Mouse (Mus musculus) G1E (cell line): ENCODE data around the gene Tdrd1. TPM values are rescaled to one million over a fixed set of nuclear protein-coding genes. Genes with fewer than 3 reads are reported as not detected.
A peak's percentile ranks its signal among the peaks of the same experiment; 100 is the strongest.

Experiments used
- ATAC-seq: 2 replicates; pipeline ENCODE4 v1.8.0; 2016; ENCODE audit warnings: mild to moderate bottlenecking; ENCODE audit not compliant: insufficient number of reproducible peaks, poor library complexity, low FRiP score, severe bottlenecking; ENCODE audit errors: extremely low read depth
- DNase-seq: peaks from one replicate; pipeline ENCODE4 v3.0.0; 2012; ENCODE audit warnings: low spot score
- H3K27me3 ChIP-seq: 2 replicates; pipeline ENCODE4 v1.6.1; 2012; ENCODE audit warnings: mild to moderate bottlenecking, low read length, inconsistent platforms; ENCODE audit not compliant: insufficient read depth
- H3K36me3 ChIP-seq: replicated peaks from 2 replicates; pipeline ENCODE3; 2012; ENCODE audit warnings: mild to moderate bottlenecking, inconsistent platforms
- H3K4me1 ChIP-seq: 2 replicates; pipeline ENCODE4 v1.6.1; 2012; ENCODE audit warnings: low read depth, low read length, inconsistent platforms, mixed read lengths; ENCODE audit not compliant: insufficient read depth
- H3K4me3 ChIP-seq: 2 replicates; pipeline ENCODE4 v1.5.1; 2012; ENCODE audit warnings: low read depth, mild to moderate bottlenecking, inconsistent platforms, low read length, moderate library complexity, mixed read lengths
- H3K9me3 ChIP-seq: replicated peaks from 2 replicates; pipeline ENCODE4 v1.6.1; 2012; ENCODE audit warnings: inconsistent platforms
- CTCF ChIP-seq: IDR thresholded peaks from 2 replicates; pipeline ENCODE4 v1.5.1; 2012; ENCODE audit warnings: low read depth, low read length, inconsistent platforms, mixed read lengths
- GATA1 ChIP-seq: IDR thresholded peaks from 2 replicates; pipeline ENCODE4 v1.6.1; 2012; ENCODE audit warnings: borderline replicate concordance, low read length, inconsistent platforms, mixed read lengths
- GATA2 ChIP-seq: IDR thresholded peaks from 2 replicates; pipeline ENCODE4 v1.6.1; 2012; ENCODE audit warnings: low read depth, low read length, inconsistent platforms, borderline replicate concordance
- POLR2AphosphoS5 ChIP-seq: IDR thresholded peaks from 2 replicates; pipeline ENCODE4 v1.6.1; 2012; ENCODE audit warnings: low read depth, low read length, inconsistent platforms; ENCODE audit not compliant: insufficient replicate concordance
- TAL1 ChIP-seq: conservative IDR thresholded peaks from 2 replicates; pipeline ENCODE4 v1.6.1; 2012; ENCODE audit warnings: low read depth, low read length, inconsistent platforms, mixed read lengths
- polyA plus RNA-seq: library from polyadenylated mRNA; stranded (reverse); fragments of >175 nt; gene quantifications from 2 replicates; pipeline ENCODE4 v1.2.3, GENCODE M21; 2012
- total RNA-seq, 2 experiments: library from RNA; stranded (forward) in 1 of 2; stranded (reverse) in 1 of 2; fragments of 200-1000 nt in 1 of 2; fragments of >200 nt in 1 of 2; fragmentation: Nextera tagmentation in 1 of 2; gene quantifications; 2 replicates each; pipeline ENCODE4 v1.2.3; 2014 to 2017

Gene Tdrd1
- total and polyA plus RNA-seq, 3 experiments = 0.05 TPM; not detected in 2

DNA sequence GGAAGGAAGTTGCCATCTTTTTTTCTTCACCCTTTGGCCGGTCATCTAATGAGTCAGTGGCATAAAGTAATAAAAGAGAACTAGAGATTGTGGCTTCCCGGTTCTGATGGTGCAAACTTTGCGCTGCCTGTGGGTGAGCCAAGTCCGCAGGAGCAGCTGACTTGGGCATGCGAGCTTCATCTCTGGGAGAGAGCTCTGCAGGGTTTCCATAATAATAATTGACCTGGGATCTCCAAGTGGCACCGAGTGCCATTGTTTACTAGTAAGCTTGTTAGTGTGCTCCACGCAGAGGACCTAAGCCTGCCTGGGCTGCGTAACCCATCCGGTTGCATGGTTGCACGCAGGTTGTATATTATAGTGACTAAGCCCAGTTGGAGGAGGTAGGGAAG lies 3.6 kb upstream of the Tdrd1 start:
- Histone ChIP-seq H3K9me3 (peaks cover 2% of the 10 kb centered on the region; the same call in 1 of the 2 replicates), H3K27me3 (peaks cover 25% of the 10 kb centered on the region), H3K36me3 (peaks cover 16% of the 10 kb centered on the region), H3K4me1 (peaks cover 28% of the 10 kb centered on the region), H3K4me3 (peak overlapping the region; percentile 99)
- ATAC-seq (no peak; the same call in 1 of the 2 replicates), DNase-seq (no peak)
- TF ChIP-seq POLR2AphosphoS5 (no peak), GATA2 (no peak), TAL1 (no peak), CTCF (no peak), GATA1 (no peak)

DNA sequence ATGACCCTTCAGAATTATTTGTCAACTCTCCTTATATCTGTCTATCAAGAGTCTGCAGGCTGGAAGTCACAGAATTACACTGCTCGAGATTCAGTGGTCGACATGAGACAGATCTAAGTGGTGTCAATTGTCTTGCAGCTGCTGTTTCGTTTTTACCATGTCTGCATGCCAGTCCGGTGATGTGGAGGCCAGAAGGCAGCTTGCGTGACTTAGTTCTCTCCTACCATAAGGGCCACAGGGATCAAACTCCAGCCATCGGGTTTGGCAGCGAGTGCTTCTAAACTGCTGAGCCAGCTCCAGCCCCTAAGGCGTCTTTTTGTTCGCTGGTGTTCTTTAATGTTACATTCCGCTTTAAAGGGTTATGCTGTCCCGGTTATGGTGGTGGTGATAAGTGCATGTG lies 2.3 kb downstream of the Tdrd1 start:
- H3K36me3 ChIP-seq = no peaks in the 10 kb centered on the region
- TF ChIP-seq GATA2 (no peak), POLR2AphosphoS5 (no peak), TAL1 (no peak), CTCF (no peak), GATA1 (no peak)
- H3K27me3 ChIP-seq = peaks cover 63% of the 10 kb centered on the region
- no peak overlapping the region for H3K4me3 ChIP-seq
- peaks cover 2% of the 10 kb centered on the region; the same call in 1 of the 2 replicates for H3K9me3 ChIP-seq
- no peak for ATAC-seq
- no peak for DNase-seq
- H3K4me1 ChIP-seq = no peaks in the 10 kb centered on the region

DNA sequence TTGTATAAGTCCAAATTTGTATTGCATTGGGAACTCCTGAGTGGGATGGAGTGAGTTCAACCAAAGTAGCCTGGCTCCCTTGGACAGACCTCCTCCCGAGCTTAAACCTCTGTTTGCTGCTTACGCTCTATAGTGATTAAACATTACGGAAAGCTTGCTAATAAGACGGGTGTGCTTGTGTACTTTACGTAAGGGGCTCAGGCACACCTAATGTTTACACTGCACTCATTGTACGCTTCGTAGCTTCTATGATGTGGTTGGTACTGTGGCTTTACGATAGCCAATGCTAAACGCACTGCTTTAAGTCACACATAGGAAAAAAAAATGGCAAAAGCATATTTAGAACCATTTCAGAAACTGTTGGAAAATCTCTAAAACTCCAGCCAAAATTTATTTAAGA lies 3.3 kb downstream of the Tdrd1 start:
- peaks cover 67% of the 10 kb centered on the region for H3K27me3 ChIP-seq
- H3K4me1 ChIP-seq = no peaks in the 10 kb centered on the region
- no peak for ATAC-seq
- DNase-seq = no peak
- H3K36me3 ChIP-seq = no peaks in the 10 kb centered on the region
- peaks cover 2% of the 10 kb centered on the region; the same call in 1 of the 2 replicates for H3K9me3 ChIP-seq
- TF ChIP-seq TAL1 (no peak), GATA2 (no peak), GATA1 (no peak), CTCF (no peak), POLR2AphosphoS5 (no peak)
- H3K4me3 ChIP-seq = no peak overlapping the region

DNA sequence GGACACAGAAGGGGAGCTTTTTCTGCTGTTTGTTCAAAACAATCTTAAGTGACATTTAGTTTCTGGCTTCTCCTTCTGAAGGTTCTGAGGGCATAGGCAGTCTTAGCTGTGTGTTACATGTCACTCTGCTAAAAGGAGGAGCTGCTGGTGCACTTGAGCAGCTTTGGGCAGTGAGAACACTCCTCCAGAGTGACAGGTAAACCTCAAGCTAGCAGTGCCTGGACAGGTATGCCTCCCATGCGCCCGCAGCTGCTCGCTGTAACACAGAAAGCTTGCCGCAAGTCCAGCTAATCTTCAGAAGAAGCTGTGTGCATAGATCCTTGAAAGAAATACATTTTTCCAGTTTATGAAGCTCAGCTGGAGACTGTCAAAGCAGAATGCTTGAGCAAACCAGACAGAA lies 4.2 kb downstream of the Tdrd1 start:
- H3K9me3 ChIP-seq = peaks cover 2% of the 10 kb centered on the region; the same call in 1 of the 2 replicates
- H3K4me3 ChIP-seq = no peak overlapping the region
- ATAC-seq = no peak
- peaks cover 68% of the 10 kb centered on the region for H3K27me3 ChIP-seq
- no peaks in the 10 kb centered on the region for H3K36me3 ChIP-seq
- no peak for DNase-seq
- H3K4me1 ChIP-seq = no peaks in the 10 kb centered on the region
- TF ChIP-seq GATA2 (no peak), TAL1 (no peak), GATA1 (no peak), CTCF (no peak), POLR2AphosphoS5 (no peak)

DNA sequence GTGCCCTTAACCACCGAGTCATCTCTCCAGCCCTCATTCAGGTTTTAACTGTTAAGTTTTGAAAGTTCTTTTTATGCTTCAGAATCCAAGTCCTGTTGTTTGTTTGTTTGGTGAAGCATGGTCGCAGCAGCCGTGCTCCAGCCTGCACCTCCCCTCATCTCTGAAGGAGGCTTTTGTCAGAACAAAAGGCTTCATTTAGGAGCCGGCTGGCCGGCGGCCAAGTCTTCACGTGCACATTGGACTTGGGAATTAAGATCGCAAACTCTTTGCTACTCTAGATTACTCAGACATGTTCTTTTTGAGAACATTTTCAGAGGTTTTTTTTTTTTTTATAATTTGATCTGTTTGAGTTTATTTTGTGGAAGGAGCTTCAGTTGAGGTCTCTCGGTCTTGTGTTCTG lies 9.3 kb downstream of the Tdrd1 start:
- Histone ChIP-seq H3K27me3 (peaks cover 51% of the 10 kb centered on the region), H3K36me3 (no peaks in the 10 kb centered on the region), H3K4me3 (no peak overlapping the region), H3K9me3 (no peaks in the 10 kb centered on the region), H3K4me1 (no peaks in the 10 kb centered on the region)
- DNase-seq (no peak), ATAC-seq (no peak)
- TF ChIP-seq GATA2 = no peak

DNA sequence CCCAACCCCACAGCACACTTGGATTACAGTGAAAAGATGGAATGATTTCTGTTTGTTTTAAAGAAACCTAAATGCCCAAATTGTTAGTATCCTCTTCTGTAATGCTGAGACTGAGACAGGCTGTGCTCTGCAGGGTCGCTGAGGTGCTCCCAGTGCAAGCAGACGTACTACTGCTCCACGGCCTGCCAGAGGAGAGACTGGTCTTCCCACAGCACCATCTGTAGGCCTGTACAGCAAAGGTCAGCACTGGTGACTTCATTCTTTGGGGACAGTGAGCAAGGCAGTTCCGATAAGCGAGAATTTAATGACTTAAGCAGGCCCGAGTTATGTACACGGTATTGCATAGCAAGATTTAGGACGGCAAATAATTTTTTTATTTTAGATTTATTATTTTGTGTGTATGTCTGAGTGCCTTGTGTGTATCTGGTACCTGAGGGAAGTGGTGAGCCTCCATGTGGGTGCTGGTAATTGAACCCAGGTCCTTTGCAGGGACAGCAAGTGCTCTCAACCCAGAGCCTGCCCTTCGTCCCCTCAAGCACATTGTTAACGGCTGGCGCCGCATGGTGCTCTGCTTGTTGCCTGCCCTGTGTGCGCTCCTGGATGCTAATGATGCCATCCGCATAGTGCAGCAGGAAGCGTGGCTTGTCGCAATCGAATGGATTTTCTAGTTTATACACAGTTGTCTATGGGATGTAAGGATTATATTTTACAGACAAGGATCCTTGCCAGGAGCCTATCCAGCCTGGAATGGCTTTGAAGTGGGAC lies 13.1 kb downstream of the Tdrd1 start:
- H3K36me3 ChIP-seq = no peaks in the 10 kb centered on the region
- H3K9me3 ChIP-seq = no peaks in the 10 kb centered on the region
- peaks cover 40% of the 10 kb centered on the region for H3K27me3 ChIP-seq
- TF ChIP-seq POLR2AphosphoS5 (no peak), CTCF (no peak), GATA2 (no peak), GATA1 (no peak), TAL1 (no peak)
- no peaks in the 10 kb centered on the region for H3K4me1 ChIP-seq
- ATAC-seq (no peak), DNase-seq (no peak)
- no peak overlapping the region for H3K4me3 ChIP-seq

DNA sequence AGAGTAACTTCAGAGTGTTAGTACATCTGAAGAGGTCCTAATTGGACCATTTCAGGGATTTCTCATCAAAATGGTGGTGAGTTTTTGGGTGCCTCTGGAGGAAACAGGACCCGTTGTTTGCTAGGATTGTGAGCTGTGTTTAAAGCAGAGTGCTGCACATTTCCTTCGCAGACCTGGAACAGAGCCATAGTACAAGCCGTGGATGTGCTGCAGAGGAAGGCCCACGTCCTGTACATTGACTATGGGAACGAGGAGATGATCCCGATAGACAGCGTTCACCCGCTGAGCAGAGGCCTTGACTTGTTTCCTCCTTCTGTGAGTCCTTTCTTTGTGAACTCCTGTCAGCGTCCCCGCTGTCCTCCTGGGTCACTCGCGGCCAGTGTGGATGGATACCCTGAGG lies 17.0 kb downstream of the Tdrd1 start:
- Histone ChIP-seq H3K4me3 (no peak overlapping the region), H3K27me3 (peaks cover 41% of the 10 kb centered on the region), H3K36me3 (no peaks in the 10 kb centered on the region), H3K9me3 (no peaks in the 10 kb centered on the region), H3K4me1 (no peaks in the 10 kb centered on the region)
- TF ChIP-seq GATA1 (no peak), TAL1 (no peak), POLR2AphosphoS5 (no peak), CTCF (no peak), GATA2 (no peak)
- ATAC-seq (no peak), DNase-seq (no peak)
